8 mouse cellular contexts compared by ENCODE assay signal in the genomic region with DNA sequence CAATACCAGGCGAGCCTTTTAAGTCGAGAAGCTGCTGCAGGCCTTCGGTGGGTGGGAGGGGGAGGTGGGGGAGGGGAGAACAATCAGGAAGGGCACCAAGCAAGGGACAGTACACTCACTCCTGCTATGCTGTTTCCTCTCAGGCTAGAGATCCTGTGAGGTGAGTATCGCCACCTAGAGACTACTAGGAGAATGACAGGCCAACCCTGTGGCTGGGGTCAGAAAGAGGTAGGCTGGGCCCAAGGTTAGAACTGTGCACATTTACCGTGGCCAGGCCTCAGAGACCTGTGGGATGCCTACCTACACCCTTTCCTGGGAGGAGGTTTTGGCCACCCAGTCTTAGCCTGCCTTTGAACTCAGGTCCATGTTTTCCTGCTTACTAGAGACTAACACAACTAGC.
DNase-seq lines count a peak whose midpoint lies in the region; ATAC-seq and TF ChIP-seq lines count a peak whose summit lies in the region.

No protein-coding gene starts in this region.

- no peak overlapping the region for H3K27ac ChIP-seq in limb, embryonic 14.5 days (replicated peaks; ENCODE audit: low read depth, low read length)

- H3K4me3 ChIP-seq in limb, embryonic 14.5 days (replicated peaks; ENCODE audit: low read length) = no peak overlapping the region

- no peaks in the 10 kb centered on the region for H3K4me1 ChIP-seq in limb, embryonic 14.5 days (ENCODE audit: control insufficient read depth, insufficient read depth, low read length)

- TF ChIP-seq POLR2A in limb, embryonic 14.5 days (IDR thresholded peaks at IDR 0.05; ENCODE audit: borderline replicate concordance, extremely low read depth, insufficient read depth, insufficient read length) = no peak

- H3K27me3 ChIP-seq in limb, embryonic 14.5 days (ENCODE audit: control insufficient read depth, insufficient read depth, low read length) = peaks cover 2% of the 10 kb centered on the region; the same call in 1 of the 2 replicates

- H3K36me3 ChIP-seq in limb, embryonic 14.5 days (ENCODE audit: control insufficient read depth, insufficient read depth, low read length) = peaks cover 15% of the 10 kb centered on the region; the same call in 1 of the 2 replicates

- no peak overlapping the region for H3K9ac ChIP-seq in limb, embryonic 14.5 days (ENCODE audit: low read depth, low read length, severe bottlenecking)

- no peak overlapping the region for H3K4me2 ChIP-seq in limb, embryonic 14.5 days (replicated peaks; ENCODE audit: low read depth, low read length, severe bottlenecking)

- peak; percentile 55 for DNase-seq in heart, postnatal 4 days
- no peak for DNase-seq in heart, adult 9 months (ENCODE audit: low spot score in 2 of 2)
- peak; percentile 65 for DNase-seq in brain, adult 2 months (ENCODE audit: low read depth, low spot score)
- DNase-seq in limb, embryonic 14.5 days (ENCODE audit: low spot score) = no peak
- DNase-seq in retina, postnatal 7 days (ENCODE audit: low read depth, low spot score) = peak; percentile 32
- no peak for DNase-seq in ovary, adult 18-20 months (ENCODE audit: low spot score)
- no peak for DNase-seq in testis, postnatal 10 days (ENCODE audit: low spot score)

- WGBS in limb, embryonic 14.5 days = 9% methylated on average over 5 of the region's 5 CpGs

- ATAC-seq in hematopoietic stem cell, adult 5-6 weeks (replicated peaks in 1 of 2; ENCODE audit: insufficient read depth in 1 of 2, low FRiP score in 2 of 2, low TSS enrichment in 1 of 2, low read depth in 1 of 2, poor library complexity in 2 of 2, severe bottlenecking in 2 of 2) = peak; percentile 40 to 54; a peak in 2 of 4 replicates
- 0 out of 2 replicates have a peak, but pooled peaks have one; percentile 19 for ATAC-seq in limb, embryonic 14.5 days (ENCODE audit: low FRiP score, low read depth)

- no peaks in the 10 kb centered on the region for H3K9me3 ChIP-seq in limb, embryonic 14.5 days (ENCODE audit: control insufficient read depth, low read length)

Comparison
In these comparisons a context has a peak if more than half of its experiments do, and no peak if none do; other contexts are left out.
1. DNase-seq: peak in heart, postnatal 4 days (single experiment), brain, adult 2 months (single experiment) and retina, postnatal 7 days (single experiment); none in heart, adult 9 months (0 of 2), limb, embryonic 14.5 days (single experiment), ovary, adult 18-20 months (single experiment) and testis, postnatal 10 days (single experiment).